Mouse (Mus musculus) heart, embryonic 14.5 days (tissue): ENCODE measurements at regions not wholly inside any gene's neighbourhood (a gene's known extent, or its start where the extent isn't known, plus 50 kb on each side); places are given as distances from the start of the nearest gene placed in this dataset.

Source experiments
- ATAC-seq: fragments of 200-750 bp; cut with Nextera tagmentation; 2 replicates; pipeline ENCODE4 v1.8.0; 2017; ENCODE audit warnings: low read depth, moderate TSS enrichment; ENCODE audit not compliant: insufficient number of reproducible peaks, insufficient read depth, low FRiP score
- H3K27ac ChIP-seq, 2 experiments: fragments of 200-500 bp in 1 of 2; fragments of 300-500 bp in 1 of 2; sonication (generic) in 1 of 2; replicated peaks in 1 of 2; 2 replicates each; pipeline ENCODE4 v1.5.1; 2012 to 2014; ENCODE audit warnings: low read depth in 2 of 2, low read length in 2 of 2, control low read depth in 1 of 2, mild to moderate bottlenecking in 1 of 2, mixed read lengths in 1 of 2; ENCODE audit not compliant: control insufficient read depth in 1 of 2, insufficient read depth in 1 of 2
- H3K27me3 ChIP-seq: fragments of 300-500 bp; sonication (generic); 2 replicates; pipeline ENCODE4 v1.6.1; 2014; ENCODE audit warnings: mild to moderate bottlenecking, low read length, control low read depth; ENCODE audit not compliant: control insufficient read depth, insufficient read depth
- H3K36me3 ChIP-seq: fragments of 300-500 bp; sonication (generic); 2 replicates; pipeline ENCODE4 v1.6.1; 2014; ENCODE audit warnings: mild to moderate bottlenecking, control low read depth, low read length, mixed read lengths; ENCODE audit not compliant: control insufficient read depth, insufficient read depth
- H3K4me1 ChIP-seq, 2 experiments: fragments of 200-500 bp in 1 of 2; fragments of 300-500 bp in 1 of 2; sonication (generic) in 1 of 2; 2 replicates each; pipeline ENCODE4 v1.6.1; 2012 to 2014; ENCODE audit warnings: low read length in 2 of 2, control low read depth in 1 of 2, mixed read lengths in 1 of 2; ENCODE audit not compliant: control insufficient read depth in 2 of 2, insufficient read depth in 2 of 2
- H3K4me2 ChIP-seq: fragments of 300-500 bp; sonication (generic); 2 replicates; pipeline ENCODE4 v1.6.1; 2014; ENCODE audit warnings: mild to moderate bottlenecking, low read length
- H3K4me3 ChIP-seq, 2 experiments: fragments of 200-500 bp in 1 of 2; fragments of 300-500 bp in 1 of 2; sonication (generic) in 1 of 2; 2 replicates each; pipeline ENCODE4 v1.5.1; 2012 to 2014; ENCODE audit warnings: low read length in 2 of 2, mild to moderate bottlenecking in 2 of 2, control low read depth in 1 of 2, low read depth in 1 of 2, moderate library complexity in 1 of 2; ENCODE audit not compliant: control insufficient read depth in 1 of 2, insufficient read depth in 1 of 2
- H3K9ac ChIP-seq: fragments of 300-500 bp; sonication (generic); 2 replicates; pipeline ENCODE4 v1.6.1; 2014; ENCODE audit warnings: mild to moderate bottlenecking, low read length
- H3K9me3 ChIP-seq: fragments of 300-500 bp; sonication (generic); 2 replicates; pipeline ENCODE4 v1.6.1; 2016; ENCODE audit warnings: low read length, control low read depth; ENCODE audit not compliant: control insufficient read depth
- WGBS: fragments of 180-500 bp; shearing (Covaris S2); extraction: QIAGEN DNeasy Blood & Tissue Kit; methylation state at CpG from one replicate; pipeline ENCODE4 v1.1.7; 2014; 5-methylcytosine and 5-hydroxymethylcytosine counted together

GRCm38 (mm10) chr16:78200044-78200830 lies 101.1 kb upstream of the Cxadr start:
- no peak overlapping the region for H3K4me3 ChIP-seq
- H3K9ac ChIP-seq: no peak overlapping the region
- no peak for ATAC-seq
- 76% methylated on average over 12 of the region's 12 CpGs for WGBS
- no peak overlapping the region for H3K4me2 ChIP-seq
- H3K4me1 ChIP-seq: peaks cover 0 to 4% of the 10 kb centered on the region in 2 experiments; a peak in 1 of 4 replicates
- H3K36me3 ChIP-seq: no peaks in the 10 kb centered on the region
- H3K9me3 ChIP-seq: no peaks in the 10 kb centered on the region
- no peak overlapping the region for H3K27ac ChIP-seq
- no peaks in the 10 kb centered on the region for H3K27me3 ChIP-seq

- no peaks in the 10 kb centered on the region for H3K36me3 ChIP-seq
- WGBS: 74% methylated on average over 10 of the region's 10 CpGs
- H3K27ac ChIP-seq: no peak overlapping the region
- no peaks in the 10 kb centered on the region for H3K27me3 ChIP-seq
- H3K4me1 ChIP-seq: peaks cover 0 to 4% of the 10 kb centered on the region in 2 experiments; a peak in 1 of 4 replicates
- peak overlapping the region; percentile 47 for H3K4me2 ChIP-seq
- no peak overlapping the region for H3K4me3 ChIP-seq
- peak overlapping the region; percentile 34; the same call in 1 of the 2 replicates for H3K9ac ChIP-seq
- H3K9me3 ChIP-seq: no peaks in the 10 kb centered on the region
- no peak for ATAC-seq
Observed at GRCm38 (mm10) chr16:78199252-78199651, 102.0 kb upstream of the Cxadr start.

DNA sequence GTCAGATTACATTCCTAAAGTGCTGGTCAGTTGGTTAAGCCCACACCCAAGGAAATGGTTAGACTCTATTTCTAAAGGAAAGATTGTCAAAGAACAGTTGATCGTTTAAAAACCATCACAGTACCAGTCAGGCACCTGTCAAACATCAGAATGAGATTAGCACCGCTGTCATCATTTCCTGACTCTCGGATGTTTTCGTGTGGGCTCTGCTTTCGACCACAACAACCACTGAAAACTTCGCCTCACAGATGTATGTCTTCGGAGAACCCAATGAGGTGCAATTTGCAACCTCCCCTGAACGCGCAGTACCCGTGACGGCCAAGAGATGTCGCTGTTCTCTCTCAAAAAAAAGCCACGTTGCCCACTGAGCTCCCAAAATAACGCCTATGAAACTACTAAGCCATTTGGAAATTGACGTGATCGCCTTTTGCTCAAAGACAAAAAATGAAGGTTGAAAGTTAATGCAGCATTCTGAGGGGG lies 102.6 kb upstream of the Cxadr start:
- Histone ChIP-seq H3K9ac (peak overlapping the region; percentile 38; the same call in 1 of the 2 replicates), H3K4me1 (peaks cover 0 to 4% of the 10 kb centered on the region in 2 experiments; a peak in 1 of 4 replicates), H3K36me3 (no peaks in the 10 kb centered on the region), H3K4me2 (peak overlapping the region; percentile 47), H3K27me3 (no peaks in the 10 kb centered on the region), H3K9me3 (no peaks in the 10 kb centered on the region), H3K4me3 (peak overlapping the region in 1 of 2 experiments; percentile 9; a peak in 1 of 4 replicates), H3K27ac (no peak overlapping the region)
- no peak for ATAC-seq
- 5% methylated on average over 16 of the region's 16 CpGs for WGBS

GRCm38 (mm10) chr16:78197252-78197896 lies 103.9 kb upstream of the Cxadr start:
- Histone ChIP-seq H3K4me2 (no peak overlapping the region), H3K4me1 (peaks cover 0 to 4% of the 10 kb centered on the region in 2 experiments; a peak in 1 of 4 replicates), H3K36me3 (no peaks in the 10 kb centered on the region), H3K27ac (no peak overlapping the region), H3K4me3 (no peak overlapping the region), H3K27me3 (no peaks in the 10 kb centered on the region), H3K9ac (no peak overlapping the region), H3K9me3 (no peaks in the 10 kb centered on the region)
- WGBS: 14% methylated on average over 10 of the region's 10 CpGs
- no peak for ATAC-seq

DNA sequence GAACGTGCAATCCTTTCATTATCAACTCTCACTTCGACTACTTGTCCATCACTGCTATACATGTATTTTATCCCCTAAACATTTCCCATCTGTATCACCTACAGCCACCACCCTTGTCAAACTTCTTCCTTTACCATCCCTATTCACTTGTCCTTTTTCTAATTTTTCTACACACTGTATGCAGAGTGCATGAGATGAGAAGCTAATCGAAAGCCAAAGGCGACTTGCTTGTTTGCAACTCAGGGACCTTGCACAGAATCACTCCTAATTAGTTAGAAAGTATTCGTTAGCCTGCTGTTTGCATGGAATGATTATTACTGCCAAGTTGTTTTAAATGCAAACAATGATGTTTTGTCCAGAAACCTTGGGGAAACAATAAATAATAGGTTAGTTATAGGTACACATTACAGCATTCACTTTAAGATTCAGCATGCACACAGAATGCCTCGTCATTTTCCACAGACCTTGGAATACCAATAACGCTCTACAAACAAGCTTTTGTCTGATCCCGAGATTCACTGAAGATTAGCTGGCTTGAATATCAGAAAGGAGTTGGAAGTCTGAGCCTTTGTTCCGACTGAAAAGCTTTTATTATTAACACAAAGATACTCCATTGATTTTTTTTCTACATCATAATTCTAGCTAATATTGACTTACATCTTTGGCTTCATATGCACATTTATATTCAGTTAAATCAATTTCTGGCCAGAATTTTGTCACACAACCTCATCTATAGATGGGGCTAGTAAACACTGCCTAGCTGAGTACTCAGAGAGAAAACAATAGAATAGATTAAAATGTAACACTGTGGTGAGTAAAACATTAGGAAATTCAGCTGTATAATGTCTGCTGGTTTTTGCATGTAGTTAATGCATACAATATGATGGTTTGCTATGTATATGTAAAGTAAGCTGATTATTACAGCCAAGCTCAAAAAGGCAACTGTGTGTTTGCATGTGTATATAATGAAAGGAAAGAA lies 130.4 kb upstream of the Cxadr start:
- Histone ChIP-seq H3K4me2 (no peak overlapping the region), H3K36me3 (no peaks in the 10 kb centered on the region), H3K4me1 (no peaks in the 10 kb centered on the region), H3K27ac (no peak overlapping the region), H3K27me3 (no peaks in the 10 kb centered on the region), H3K9ac (no peak overlapping the region), H3K9me3 (no peaks in the 10 kb centered on the region), H3K4me3 (no peak overlapping the region)
- 72% methylated on average over 9 of the region's 9 CpGs for WGBS
- no peak for ATAC-seq

DNA sequence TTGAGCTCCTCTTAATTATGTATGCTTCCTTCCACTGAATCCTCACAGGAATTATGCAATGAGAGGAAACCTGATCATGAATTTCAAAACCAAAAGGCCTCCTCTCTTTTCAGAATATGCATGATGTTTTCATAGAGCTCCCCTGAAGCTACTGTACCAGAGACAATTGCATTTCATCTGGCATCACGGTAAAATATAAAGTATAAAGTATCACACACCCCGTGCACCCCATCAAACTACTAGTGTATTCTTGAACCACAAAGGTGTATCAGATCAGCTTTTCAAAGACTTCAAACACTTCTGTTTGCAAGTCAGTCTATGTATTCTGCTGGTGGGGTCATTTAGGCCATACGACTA lies 144.4 kb upstream of the Cxadr start:
- Histone ChIP-seq H3K36me3 (no peaks in the 10 kb centered on the region), H3K4me1 (no peaks in the 10 kb centered on the region; a peak in 1 of 4 replicates), H3K27me3 (no peaks in the 10 kb centered on the region), H3K4me3 (no peak overlapping the region), H3K4me2 (no peak overlapping the region), H3K9me3 (no peaks in the 10 kb centered on the region), H3K27ac (no peak overlapping the region), H3K9ac (no peak overlapping the region)
- no peak for ATAC-seq
- 64% methylated on average over 3 of the region's 3 CpGs for WGBS
